Mouse (Mus musculus) spleen, postnatal 14 days (tissue): ENCODE measurements around the gene Got2.

Experiments
- DNase-seq, 2 experiments: peaks; one replicate each; pipeline ENCODE4 v3.0.0; 2021 to 2022; ENCODE audit warnings: low spot score in 2 of 2

The Got2 gene

DNA sequence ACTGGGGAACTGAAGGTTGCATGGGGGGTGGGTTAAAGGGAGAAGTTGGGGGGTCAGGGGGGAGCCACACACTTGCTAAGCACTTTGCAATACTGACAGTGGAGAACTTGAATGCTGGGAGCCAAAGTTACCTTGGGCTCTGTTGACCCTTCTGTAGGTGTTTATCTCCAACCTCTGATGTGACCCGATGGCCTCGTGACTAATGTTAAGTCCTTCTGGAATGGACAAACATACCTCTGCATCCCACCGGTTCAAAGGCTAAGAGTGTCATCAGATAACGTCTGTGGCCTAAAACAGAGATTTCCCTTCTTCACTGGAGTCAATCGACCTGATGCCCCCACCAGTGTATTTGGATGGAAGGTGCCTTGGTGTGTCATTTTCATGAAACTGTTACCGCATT, 67.1 kb downstream of the Got2 start:
- no peak for DNase-seq

DNA sequence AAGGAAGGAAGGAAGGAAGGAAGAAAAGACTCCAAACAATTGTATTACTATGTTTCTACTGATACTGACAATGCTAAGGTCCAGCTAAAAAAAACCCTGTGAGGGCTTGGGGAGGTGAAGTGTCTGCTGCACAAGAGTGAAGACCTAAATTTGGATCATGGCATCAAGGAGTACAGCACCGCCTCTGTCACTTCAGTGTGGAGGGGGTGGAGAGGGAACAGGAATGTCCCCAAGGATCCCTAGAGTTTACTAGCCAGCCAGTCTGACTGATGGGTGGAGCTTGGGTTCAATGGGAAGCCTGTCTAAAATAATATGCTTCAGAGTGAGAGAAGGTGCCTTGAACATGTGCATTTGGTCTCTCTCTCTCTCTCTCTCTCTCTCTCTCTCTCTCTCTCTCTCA, 70.1 kb downstream of the Got2 start:
- no peak for DNase-seq

DNA sequence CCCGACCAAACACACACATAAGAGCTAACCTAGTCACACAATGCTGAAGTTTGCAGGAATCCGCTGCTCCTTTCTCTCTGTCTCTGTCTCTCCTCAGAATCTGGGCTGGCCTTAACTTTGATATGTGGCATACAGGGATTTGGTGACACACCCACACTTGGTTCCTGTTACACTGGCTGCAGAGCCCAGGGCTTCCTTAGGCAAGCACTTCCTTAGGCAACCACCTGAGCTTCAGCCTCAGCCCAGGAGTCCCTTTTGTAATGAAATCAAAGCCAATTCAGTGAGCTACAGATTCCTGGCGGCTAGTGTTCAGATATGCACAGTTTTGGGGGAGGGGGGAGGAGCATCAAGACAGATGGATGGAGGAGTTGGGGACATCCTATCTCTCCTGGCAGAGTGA, 70.8 kb downstream of the Got2 start:
- DNase-seq = no peak

DNA sequence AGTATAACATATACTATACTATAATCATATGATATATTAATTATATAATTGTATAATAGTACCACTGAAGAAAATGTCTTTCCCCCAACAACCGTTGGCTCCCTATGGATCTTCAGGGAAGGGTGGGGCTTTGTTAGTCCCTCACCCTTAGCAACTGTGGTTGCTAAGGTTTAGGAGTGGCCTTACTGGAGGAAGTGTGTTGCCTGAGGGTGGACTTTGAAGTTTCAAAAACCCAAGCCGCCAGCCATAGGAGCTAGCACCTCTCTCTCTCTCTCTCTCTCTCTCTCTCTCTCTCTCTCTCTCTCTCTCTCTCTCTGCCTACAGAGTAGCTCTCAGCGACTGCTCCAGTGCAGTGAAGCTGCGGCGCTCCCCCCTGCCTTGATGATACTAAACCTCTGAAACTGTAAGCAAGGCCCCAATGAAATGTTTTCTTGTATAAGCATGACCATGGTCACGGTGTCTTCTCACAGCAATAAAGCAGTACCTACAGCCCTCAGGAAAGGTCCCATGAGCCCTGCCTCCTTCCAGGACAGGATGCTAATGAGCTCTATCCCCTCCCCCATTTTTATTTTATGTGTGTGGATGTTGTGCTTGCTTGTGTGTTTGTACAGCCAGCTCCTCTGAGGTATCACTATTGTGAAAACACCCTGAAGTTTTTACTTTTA, 72.2 kb downstream of the Got2 start:
- no peak for DNase-seq
